Mouse (Mus musculus): Measurements from ENCODE around the gene Hs6st3. TPM values are rescaled to one million over a fixed set of nuclear protein-coding genes. Genes with fewer than 3 reads are reported as not detected.

The Hs6st3 gene
- total and polyA plus RNA-seq, 2 experiments from 2014 or later: not detected

DNA sequence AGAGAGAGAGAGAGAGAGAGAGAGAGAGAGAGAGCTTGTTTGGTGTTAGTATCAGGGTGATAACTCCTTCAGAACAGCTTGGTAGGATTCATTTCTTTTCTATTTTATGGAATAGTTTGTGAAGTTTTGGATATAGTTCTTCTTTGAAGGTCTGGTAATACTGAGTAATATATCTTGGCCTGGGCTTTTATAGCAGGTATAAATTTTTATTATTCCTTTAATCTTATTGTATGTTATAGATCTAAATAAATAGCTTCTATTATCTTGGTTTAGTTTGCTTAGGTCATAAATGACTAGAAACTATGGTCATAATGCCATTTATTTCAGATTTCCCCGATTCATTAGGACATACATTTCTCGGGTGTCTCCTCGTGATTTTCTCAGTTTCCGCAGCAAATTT is 675.8 kb downstream of the Hs6st3 start:
- Histone ChIP-seq H3K27me3 (ENCODE audit: control insufficient read depth, insufficient read depth, low read length) (no peaks in the 10 kb centered on the region), H3K4me2 (ENCODE audit: low read depth, low read length) (no peak overlapping the region), H3K9ac (replicated peaks; ENCODE audit: low read depth, low read length) (no peak overlapping the region), H3K4me3 (ENCODE audit: low read depth, low read length) (no peak overlapping the region), H3K4me1 (ENCODE audit: control insufficient read depth, insufficient read depth) (no peaks in the 10 kb centered on the region), H3K27ac (ENCODE audit: low read depth) (no peak overlapping the region), H3K36me3 (replicated peaks; ENCODE audit: control insufficient read depth, insufficient read depth, low read length) (no peaks in the 10 kb centered on the region), H3K9me3 (replicated peaks; ENCODE audit: control insufficient read depth, low read length) (no peaks in the 10 kb centered on the region)
- TF ChIP-seq CTCF (IDR thresholded peaks at IDR 0.05; ENCODE audit: low read depth) (no peak), EP300 (IDR thresholded peaks at IDR 0.05; ENCODE audit: low read depth) (no peak)
- ATAC-seq (ENCODE audit: insufficient read depth, low read depth): no peak
- WGBS: 85% methylated on average over 4 of the region's 4 CpGs
- no peak for DNase-seq (ENCODE audit: low spot score)

DNA sequence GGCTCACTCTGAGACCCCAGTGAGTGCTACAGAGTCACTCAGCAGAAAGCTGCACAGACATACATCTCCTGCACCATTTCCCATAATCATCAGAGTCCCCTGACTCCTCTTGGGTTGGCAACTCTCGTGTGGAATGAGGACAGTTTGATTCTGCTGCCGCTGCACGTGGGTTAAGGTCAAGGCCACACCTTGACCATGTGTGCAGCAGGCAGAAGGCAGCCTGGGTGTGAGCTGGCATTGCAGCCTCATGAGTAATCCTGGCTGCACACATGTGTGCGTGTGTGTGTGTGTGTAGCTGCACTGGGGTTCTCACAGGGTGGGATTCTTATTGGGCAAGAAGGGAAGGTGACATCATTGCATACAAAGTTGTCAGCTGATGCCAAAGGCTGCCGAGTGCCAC is 677.5 kb downstream of the Hs6st3 start:
- TF ChIP-seq CTCF (IDR thresholded peaks at IDR 0.05; ENCODE audit: low read depth) (no peak), EP300 (IDR thresholded peaks at IDR 0.05; ENCODE audit: low read depth) (no peak)
- Histone ChIP-seq H3K4me2 (ENCODE audit: low read depth, low read length) (no peak overlapping the region), H3K4me3 (ENCODE audit: low read depth, low read length) (no peak overlapping the region), H3K9me3 (replicated peaks; ENCODE audit: control insufficient read depth, low read length) (no peaks in the 10 kb centered on the region), H3K36me3 (replicated peaks; ENCODE audit: control insufficient read depth, insufficient read depth, low read length) (no peaks in the 10 kb centered on the region), H3K9ac (replicated peaks; ENCODE audit: low read depth, low read length) (no peak overlapping the region), H3K27ac (ENCODE audit: low read depth) (no peak overlapping the region), H3K27me3 (ENCODE audit: control insufficient read depth, insufficient read depth, low read length) (no peaks in the 10 kb centered on the region), H3K4me1 (ENCODE audit: control insufficient read depth, insufficient read depth) (no peaks in the 10 kb centered on the region)
- ATAC-seq (ENCODE audit: insufficient read depth, low read depth) (no peak), DNase-seq (ENCODE audit: low spot score) (no peak)
- 62% methylated on average over 5 of the region's 5 CpGs for WGBS

DNA sequence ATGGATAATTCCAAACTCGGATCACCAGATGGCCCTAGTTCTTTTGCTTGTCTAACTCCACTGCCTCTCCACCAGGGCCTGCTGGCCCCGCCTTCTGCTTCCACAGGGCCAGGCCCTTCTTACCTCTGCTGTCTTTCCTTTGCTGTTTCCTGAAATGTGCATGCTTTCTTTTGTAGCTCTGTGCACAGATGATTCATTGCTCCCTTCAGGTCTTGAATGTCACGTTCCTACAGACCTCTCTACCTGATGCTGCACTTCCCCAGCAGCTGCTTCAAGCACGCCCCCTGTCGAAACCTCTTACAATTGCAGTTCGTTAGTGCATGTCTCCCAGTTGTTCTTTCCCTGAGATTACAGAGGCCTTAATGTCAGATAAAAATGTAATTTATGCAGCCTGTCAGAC is 682.4 kb downstream of the Hs6st3 start:
- 51% methylated on average over 6 of the region's 6 CpGs for WGBS
- ATAC-seq (ENCODE audit: insufficient read depth, low read depth) (no peak), DNase-seq (ENCODE audit: low spot score) (no peak)
- Histone ChIP-seq H3K4me3 (ENCODE audit: low read depth, low read length) (no peak overlapping the region), H3K9ac (replicated peaks; ENCODE audit: low read depth, low read length) (no peak overlapping the region), H3K4me1 (ENCODE audit: control insufficient read depth, insufficient read depth) (no peaks in the 10 kb centered on the region), H3K36me3 (replicated peaks; ENCODE audit: control insufficient read depth, insufficient read depth, low read length) (no peaks in the 10 kb centered on the region), H3K9me3 (replicated peaks; ENCODE audit: control insufficient read depth, low read length) (no peaks in the 10 kb centered on the region), H3K4me2 (ENCODE audit: low read depth, low read length) (no peak overlapping the region), H3K27ac (ENCODE audit: low read depth) (no peak overlapping the region), H3K27me3 (ENCODE audit: control insufficient read depth, insufficient read depth, low read length) (no peaks in the 10 kb centered on the region)
- TF ChIP-seq CTCF (IDR thresholded peaks at IDR 0.05; ENCODE audit: low read depth) (no peak; the same call in 1 of the 2 replicates), EP300 (IDR thresholded peaks at IDR 0.05; ENCODE audit: low read depth) (no peak)

DNA sequence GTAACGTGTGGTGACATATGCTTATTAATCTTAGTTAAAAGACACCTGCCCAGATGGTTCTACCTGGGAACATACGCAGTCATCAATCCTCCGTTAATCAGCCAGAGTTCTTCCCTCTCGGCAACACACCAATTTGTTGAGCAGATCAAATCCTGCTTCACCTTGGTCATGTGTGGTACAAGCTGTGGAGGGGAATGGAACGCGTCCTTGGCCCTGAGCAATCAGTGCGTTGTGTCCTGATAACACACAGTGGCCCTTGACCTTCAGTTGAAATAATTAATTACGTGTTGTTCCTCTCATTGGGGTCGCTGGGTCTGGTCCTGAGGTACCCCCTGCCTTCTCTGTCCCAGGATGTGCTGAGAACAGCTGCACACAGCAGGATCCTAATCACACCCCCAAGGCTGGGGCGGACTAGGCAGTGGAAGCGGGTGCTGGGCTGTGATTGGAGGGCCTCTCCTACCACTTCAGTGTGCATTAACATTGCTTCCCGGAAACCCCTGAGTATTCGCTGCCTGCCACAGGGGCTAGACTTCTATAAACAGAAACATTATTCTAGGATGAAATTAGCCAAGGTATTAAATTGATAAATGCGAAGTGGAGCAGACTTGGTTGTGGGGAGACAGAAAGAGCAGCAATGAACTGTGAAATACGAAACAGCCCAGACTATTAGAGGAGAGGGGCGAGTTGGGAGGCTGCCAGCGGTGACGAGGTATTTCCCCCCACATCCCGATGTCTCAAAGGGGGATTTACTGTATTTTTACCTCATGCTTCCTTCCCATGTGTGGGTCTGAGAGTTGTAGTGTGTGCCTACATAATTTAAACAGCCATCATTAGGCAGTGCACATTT is 693.2 kb downstream of the Hs6st3 start:
- TF ChIP-seq EP300 (IDR thresholded peaks at IDR 0.05; ENCODE audit: low read depth) (no peak), CTCF (IDR thresholded peaks at IDR 0.05; ENCODE audit: low read depth) (no peak)
- Histone ChIP-seq H3K4me3 (ENCODE audit: low read depth, low read length) (no peak overlapping the region), H3K4me2 (ENCODE audit: low read depth, low read length) (peak overlapping the region; percentile 37), H3K36me3 (replicated peaks; ENCODE audit: control insufficient read depth, insufficient read depth, low read length) (no peaks in the 10 kb centered on the region), H3K4me1 (ENCODE audit: control insufficient read depth, insufficient read depth) (no peaks in the 10 kb centered on the region), H3K9ac (replicated peaks; ENCODE audit: low read depth, low read length) (no peak overlapping the region), H3K27ac (ENCODE audit: low read depth) (no peak overlapping the region), H3K9me3 (replicated peaks; ENCODE audit: control insufficient read depth, low read length) (no peaks in the 10 kb centered on the region), H3K27me3 (ENCODE audit: control insufficient read depth, insufficient read depth, low read length) (no peaks in the 10 kb centered on the region)
- WGBS: 32% methylated on average over 19 of the region's 19 CpGs
- ATAC-seq (ENCODE audit: insufficient read depth, low read depth) (no peak), DNase-seq (ENCODE audit: low spot score) (no peak)

DNA sequence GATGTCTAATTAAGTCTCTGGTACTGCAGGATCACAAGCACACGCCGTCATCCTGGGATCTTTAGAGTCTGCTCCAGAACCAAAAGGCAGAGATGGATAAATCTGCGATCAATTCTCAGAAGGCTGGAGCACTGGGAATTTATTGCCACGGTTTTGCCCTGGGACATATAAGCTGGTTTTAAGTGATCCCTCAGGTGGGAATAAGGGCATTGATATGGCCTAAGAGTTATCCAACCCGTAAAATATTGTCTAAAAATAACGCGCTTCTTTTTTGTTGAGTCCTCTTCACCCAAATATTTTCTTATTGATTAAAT is 693.8 kb downstream of the Hs6st3 start:
- no peak overlapping the region for H3K4me3 ChIP-seq (ENCODE audit: low read depth, low read length)
- TF ChIP-seq EP300 (IDR thresholded peaks at IDR 0.05; ENCODE audit: low read depth) (no peak), CTCF (IDR thresholded peaks at IDR 0.05; ENCODE audit: low read depth) (no peak)
- H3K27me3 ChIP-seq (ENCODE audit: control insufficient read depth, insufficient read depth, low read length): no peaks in the 10 kb centered on the region
- peak overlapping the region; percentile 37; the same call in 1 of the 2 replicates for H3K4me2 ChIP-seq (ENCODE audit: low read depth, low read length)
- WGBS: 67% methylated on average over 7 of the region's 7 CpGs
- H3K36me3 ChIP-seq (replicated peaks; ENCODE audit: control insufficient read depth, insufficient read depth, low read length): no peaks in the 10 kb centered on the region
- H3K9me3 ChIP-seq (replicated peaks; ENCODE audit: control insufficient read depth, low read length): no peaks in the 10 kb centered on the region
- no peaks in the 10 kb centered on the region for H3K4me1 ChIP-seq (ENCODE audit: control insufficient read depth, insufficient read depth)
- DNase-seq (ENCODE audit: low spot score): no peak
- H3K9ac ChIP-seq (replicated peaks; ENCODE audit: low read depth, low read length): no peak overlapping the region
- no peak overlapping the region for H3K27ac ChIP-seq (ENCODE audit: low read depth)
- no peak for ATAC-seq (ENCODE audit: insufficient read depth, low read depth)

DNA sequence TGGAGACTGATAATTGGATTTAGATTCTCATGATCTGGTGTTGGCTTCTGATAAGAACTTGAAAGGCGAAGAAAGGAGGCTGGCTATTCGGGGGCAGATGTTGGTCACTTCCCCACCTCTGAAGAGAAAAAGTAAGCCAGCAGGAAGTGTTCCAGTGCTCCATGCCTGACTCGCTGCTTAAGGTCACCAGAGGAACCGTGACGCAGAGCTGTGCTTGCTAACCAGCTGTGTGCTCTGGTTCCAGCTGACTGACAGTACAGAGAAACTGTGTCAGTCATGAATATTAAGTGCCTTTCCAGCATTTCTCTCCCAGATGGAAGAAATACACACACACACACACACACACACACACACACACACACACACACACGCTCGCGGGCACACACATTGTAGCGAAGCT is 694.8 kb downstream of the Hs6st3 start:
- no peaks in the 10 kb centered on the region for H3K27me3 ChIP-seq (ENCODE audit: control insufficient read depth, insufficient read depth, low read length)
- 47% methylated on average over 9 of the region's 9 CpGs for WGBS
- DNase-seq (ENCODE audit: low spot score) (no peak), ATAC-seq (ENCODE audit: insufficient read depth, low read depth) (no peak)
- no peak overlapping the region for H3K9ac ChIP-seq (replicated peaks; ENCODE audit: low read depth, low read length)
- H3K4me3 ChIP-seq (ENCODE audit: low read depth, low read length): no peak overlapping the region
- H3K36me3 ChIP-seq (replicated peaks; ENCODE audit: control insufficient read depth, insufficient read depth, low read length): no peaks in the 10 kb centered on the region
- TF ChIP-seq CTCF (IDR thresholded peaks at IDR 0.05; ENCODE audit: low read depth): no peak
- no peak for TF ChIP-seq EP300 (IDR thresholded peaks at IDR 0.05; ENCODE audit: low read depth)
- no peak overlapping the region for H3K4me2 ChIP-seq (ENCODE audit: low read depth, low read length)
- no peaks in the 10 kb centered on the region for H3K9me3 ChIP-seq (replicated peaks; ENCODE audit: control insufficient read depth, low read length)
- no peak overlapping the region for H3K27ac ChIP-seq (ENCODE audit: low read depth)
- H3K4me1 ChIP-seq (ENCODE audit: control insufficient read depth, insufficient read depth): no peaks in the 10 kb centered on the region
